Mouse (Mus musculus): ENCODE measurements around the gene Itgb6. TPM values are rescaled to one million over a fixed set of nuclear protein-coding genes. Genes with fewer than 3 reads are reported as not detected.

The Itgb6 gene
- not detected in 2 replicates for total RNA-seq (2021)
- long read RNA-seq, result 0 reads

DNA sequence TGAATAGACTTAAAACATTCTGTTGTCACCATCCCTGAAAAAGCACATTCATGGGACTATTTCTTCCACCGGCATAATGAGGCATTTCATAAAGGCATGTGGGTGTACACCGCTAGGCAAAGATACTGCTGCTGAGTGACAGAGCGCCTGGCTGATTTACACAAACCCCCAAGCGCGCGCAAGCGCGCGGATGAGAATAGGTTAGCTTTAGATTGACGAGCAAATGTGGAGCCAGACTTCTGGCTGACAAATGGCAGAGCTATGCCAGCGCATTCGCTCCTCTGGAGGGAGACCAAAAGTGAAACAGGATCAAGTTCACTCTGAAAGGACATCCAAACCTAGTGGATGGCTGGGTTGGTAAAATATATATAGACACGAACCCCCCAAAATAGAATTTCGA, at the start of gene Itgb6:
Gene Itgb6 (minus strand): TSS at position 130 of the 400 bp plus-strand sequence.
- DNase-seq, result no peak

DNA sequence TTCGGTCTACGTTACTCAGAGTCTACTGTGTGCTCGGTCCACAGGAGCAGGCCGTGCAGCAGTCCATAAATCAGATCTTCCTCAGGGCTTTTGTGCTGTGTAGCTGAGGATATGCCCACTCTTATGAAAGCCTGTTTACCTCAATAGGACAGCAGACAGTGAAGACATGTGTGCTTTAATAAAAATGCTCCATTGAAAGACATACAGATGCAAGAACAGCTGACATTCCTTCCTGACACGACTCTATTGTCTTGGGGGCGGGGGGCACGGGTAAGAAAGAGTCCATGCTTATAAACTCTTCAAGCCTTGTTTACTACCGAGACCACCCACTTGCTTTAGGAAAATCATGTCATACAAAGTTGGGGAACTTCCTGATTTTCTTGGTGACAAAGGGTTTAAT, 44.0 kb upstream of the Itgb6 start:
- no peak for DNase-seq

DNA sequence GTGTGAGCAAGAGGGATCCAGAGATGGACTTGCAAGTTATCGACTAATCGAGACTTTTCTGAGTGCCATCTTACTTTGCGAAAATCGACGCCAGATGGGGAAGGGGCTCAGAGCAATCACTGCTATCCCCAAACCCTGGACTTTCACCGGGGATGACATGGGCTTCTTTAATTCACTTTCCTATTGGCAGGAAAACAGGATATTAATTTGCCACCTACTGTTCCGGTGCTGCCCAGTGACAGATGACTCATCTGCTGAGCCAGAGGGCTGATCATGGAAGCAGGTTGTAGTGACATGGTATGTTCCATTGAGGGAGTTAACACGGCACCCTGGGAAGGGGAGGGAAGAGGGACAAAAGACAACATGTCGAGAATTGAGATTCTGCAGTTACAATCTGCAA, 33.8 kb upstream of the Itgb6 start:
- no peak for DNase-seq

DNA sequence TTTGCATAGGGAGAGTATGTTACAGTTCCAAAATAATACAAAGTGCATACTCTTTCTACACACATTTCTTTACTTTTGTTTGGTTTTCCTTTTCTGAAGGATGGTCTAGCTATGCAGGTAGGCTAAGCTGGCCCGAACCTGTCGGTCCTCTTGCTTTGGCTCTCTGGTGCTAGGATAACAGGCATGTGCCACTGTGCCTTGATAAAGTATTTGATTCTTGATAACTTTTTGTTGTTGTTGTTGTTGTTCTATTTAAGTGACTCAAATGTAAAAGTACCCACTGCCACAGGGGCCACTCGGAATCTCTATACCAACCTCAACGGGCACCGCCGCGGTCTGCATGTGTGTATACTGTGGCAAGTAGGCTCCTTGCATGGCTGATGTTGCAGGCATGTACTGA, 32.7 kb upstream of the Itgb6 start:
- no peak for DNase-seq

DNA sequence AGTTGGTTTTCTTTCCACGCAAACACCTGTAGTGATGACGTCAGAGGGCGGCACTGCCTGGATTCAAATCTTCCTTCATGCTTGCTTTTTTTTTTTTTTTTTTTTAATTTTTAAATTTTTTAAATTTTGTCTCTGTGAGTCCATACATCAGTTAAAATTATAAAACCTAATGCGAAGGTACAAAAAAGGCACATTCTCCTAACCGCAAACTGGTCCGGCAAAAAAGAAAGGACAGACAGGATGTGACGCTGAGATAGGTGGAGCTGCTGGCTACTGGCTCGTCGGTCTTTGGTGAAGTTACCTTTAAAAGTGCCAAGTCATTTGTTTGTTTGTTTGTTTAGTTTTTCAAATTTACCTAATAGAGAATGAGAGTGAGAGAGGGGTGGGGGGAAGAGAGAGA, 28.8 kb upstream of the Itgb6 start:
- DNase-seq, result no peak

DNA sequence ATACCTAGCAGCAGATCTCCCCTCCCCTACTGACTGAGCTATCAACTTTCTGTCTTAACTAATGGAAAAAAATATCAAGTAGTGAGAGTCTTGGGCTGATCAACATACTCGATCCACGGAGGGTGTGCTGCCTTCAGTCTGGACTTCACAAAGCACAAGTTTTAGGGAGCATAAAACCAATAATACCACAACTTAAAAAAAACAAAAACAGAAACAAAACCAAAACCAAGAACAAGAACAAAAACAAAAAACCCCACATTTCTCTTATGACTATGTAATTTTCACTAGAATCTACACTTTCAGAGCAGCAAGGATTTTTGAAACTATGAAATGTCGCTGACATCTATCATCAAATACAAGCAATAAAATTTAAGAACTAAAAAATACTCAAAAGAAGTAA, 28.1 kb upstream of the Itgb6 start:
- no peak for DNase-seq

DNA sequence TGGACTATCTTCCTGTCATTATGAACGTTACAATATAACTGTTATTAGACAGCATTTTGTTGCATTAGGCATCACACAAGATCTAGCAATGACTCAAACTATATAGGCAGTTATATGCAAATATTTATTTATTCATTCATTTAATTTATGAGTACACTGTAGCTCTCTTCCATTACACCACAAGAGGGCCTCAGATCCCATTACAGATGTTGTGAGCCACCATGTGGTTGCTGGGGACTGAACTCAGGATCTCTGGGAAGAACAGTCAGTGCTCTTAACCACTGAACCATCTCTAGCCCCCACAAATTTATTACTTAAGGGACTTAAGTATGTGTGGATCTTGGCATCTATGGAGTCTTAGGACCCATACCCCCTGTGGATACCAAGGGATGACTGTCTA, 26.1 kb upstream of the Itgb6 start:
- DNase-seq, result no peak

DNA sequence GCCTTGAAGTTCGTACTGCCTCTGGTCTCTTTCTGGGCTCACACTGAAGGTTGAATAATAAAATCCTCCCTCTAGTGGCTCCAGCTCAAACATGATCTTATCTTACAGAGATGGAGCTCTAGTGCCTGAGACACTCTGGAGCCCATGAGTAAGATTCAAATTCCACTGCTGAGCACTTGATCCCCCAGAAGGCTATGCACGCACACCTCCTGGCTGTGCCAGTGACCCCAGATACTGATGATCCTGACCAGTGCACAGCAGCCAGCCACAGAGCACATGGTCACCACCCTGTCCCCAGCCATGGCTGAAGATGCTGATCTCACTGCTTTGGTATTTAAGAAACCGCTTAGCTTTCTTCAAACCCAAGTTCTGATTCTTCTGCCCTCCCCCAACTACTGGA, 25.1 kb upstream of the Itgb6 start:
- DNase-seq, result no peak

DNA sequence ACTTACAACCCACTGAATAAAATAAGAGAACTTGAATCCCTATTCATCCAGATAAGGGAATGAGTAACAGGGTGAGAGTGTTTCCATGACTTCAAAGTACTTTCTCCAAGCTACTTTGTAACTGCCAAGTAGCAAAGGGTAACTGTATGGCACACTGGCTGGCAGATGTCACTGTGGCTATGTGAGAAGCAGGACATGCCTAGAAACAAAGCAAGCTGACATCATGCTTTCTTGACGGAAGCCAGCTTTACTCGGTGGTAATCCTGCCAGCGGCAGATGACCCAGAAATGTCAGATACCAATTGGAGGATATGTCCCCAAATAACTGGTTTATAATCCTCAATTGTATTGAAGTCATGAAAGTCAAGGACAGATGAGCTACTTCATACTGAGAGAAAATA, 22.2 kb upstream of the Itgb6 start:
- no peak for DNase-seq

DNA sequence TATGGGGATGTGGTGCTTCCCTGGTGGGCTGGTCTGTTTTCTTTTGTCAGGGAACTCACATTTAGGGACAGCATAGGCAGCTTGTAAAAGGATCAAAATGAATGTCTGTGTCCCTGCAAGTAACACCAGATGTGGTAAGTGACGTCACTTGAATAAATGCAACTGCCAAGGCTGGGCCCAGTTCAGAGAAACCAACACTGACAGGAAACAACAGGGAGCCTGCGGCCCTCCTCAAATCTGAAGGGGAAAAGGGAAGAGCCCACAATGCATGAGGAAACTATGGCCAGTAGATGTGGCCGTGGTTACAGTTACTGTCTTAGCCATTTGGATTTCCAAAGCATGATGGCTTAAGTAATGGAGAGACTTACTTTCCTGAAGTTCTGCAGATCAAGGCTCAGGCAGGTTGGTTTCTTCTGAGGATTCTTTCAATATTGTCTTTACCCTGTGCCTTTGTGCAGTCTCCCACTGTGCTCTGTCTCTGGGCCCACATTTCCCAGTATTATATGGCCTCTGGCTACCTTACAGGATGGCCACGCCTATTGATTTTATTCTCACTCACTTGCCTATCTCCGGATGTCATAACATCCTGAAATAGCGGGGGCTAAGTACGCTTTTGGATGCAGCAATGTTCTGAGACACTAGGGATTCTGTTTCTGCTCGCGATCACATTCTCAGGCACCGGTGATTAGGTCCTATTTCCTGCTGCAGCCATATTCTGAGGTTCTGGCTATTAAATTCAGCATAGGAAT, 17.1 kb upstream of the Itgb6 start:
- no peak for DNase-seq

DNA sequence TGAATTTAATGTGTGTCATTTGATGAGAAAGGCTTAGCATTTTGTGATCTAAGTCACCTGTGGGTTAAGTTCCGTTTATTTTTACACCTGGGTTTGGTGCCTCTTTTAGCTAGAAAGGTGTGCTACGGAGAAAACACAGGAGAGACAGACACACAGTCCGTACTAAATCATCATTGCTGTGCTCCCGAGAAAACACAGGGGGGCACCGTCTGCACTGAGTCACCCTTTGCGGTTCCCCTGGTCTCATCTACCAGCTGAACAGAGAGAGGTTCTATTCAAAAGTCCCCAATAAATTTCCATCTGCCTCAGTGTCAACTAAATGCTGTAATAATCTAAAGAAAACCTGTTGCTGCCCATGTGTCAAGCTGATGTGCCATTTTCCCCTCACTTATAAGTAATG, 8.5 kb upstream of the Itgb6 start:
- no peak for DNase-seq

DNA sequence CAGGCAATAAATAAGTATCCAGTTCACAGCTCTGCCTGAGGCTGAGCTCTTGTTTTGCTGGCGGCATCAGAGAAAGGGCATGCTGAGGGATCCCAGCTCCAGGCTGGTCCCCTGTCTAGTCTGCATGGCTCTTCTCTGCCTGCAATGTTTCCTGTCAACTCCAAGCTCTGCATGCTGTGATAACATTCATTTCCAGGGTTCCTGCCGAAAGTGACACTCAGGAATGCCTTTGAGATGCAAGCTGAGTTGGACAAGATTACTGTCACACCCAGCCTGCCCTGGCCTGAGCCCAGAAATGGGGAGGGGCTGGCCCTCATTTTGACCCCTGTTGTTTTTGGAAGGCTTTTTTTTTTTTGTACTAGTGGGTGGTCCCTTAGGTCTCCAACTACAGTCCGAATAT, 7.6 kb upstream of the Itgb6 start:
- DNase-seq, result no peak

DNA sequence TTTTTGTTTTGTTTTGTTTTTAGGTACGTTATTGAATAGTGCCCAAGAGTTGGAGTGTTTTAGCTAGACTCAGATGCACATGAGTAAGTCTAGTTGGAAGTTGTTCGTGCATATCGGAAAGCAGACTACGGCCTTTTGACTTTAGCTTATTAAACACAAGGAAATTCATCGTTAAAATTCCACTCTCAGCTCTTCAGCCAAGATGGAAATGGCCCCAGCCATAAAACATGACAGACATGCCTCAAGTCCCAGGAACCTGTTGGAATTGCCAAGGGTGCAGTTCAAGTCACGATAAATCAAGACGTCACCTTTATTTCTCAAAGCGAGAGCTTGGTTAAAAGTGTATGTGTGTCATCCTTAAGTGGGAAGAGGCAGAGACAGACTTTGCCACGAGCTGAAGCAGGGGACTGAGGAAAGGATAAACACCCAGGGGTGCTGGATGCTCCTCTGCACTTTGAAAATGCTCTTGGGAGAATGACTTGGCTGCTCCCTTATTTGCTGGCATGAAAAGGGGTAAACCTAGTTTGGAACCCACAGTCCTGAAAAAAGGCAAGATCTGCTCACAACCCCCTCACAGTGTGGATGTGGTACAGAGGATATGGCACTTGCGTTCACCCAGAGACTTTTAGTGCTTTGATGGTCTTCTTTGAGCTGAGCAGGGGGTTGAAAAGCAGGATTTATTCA, 6.6 kb upstream of the Itgb6 start:
- no peak for DNase-seq

DNA sequence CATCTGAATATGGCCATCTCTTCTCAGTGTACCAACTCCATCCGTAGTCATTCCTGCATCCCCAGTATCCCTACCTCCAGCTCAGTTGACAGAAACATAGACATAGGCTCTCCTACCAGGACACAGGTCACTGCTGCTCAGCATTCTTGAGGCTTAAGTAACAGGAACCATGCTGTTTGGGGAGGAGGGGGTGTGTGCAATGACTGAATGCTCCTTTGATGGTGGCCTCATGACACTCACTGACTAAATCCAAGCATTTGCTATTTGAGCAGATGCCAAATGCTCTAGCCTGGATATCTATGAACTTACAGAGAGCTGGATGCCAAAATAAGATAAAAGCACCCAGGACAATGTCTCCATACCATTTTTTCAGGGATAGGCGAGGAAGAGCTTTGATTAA, 2.2 kb upstream of the Itgb6 start:
- DNase-seq, result no peak

DNA sequence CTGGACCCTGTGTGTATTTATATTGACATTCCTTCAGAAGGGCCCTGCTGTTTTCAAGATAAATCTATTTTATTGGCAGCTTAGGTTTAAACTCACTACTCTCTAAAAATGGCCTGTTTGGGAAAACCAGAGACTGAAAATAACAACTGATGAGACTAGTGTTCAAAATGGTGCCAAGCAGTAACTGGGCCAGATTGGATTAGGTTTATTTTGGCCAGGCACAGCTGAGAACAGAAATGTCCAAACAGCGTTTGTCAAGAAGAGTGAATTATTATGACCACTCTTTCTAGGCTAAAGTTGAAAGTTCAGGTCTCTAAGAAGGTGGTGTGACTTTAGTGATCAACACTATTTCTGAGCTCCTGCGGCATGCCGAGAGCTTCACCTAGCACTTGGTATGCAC, 524 bp upstream of the Itgb6 start:
- no peak for DNase-seq

DNA sequence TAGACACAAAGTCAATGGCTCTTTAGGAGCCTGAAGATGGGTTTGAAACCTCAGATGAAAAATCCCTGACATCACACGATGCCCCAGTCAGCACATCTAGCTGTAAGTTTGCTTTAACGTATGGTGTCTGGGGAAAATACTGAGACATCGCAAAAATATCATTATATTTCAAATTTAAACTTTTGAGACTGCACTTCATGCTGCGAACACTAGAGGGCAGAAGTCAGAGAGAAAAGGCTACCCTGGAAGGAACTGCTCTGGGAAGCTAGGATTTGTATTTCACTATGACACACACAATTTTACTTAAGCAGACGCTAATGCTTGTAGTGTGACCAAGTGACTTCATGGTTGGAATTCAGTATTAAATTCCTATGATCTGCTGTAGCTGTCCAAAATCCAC, 1.5 kb downstream of the Itgb6 start:
- DNase-seq, result no peak

DNA sequence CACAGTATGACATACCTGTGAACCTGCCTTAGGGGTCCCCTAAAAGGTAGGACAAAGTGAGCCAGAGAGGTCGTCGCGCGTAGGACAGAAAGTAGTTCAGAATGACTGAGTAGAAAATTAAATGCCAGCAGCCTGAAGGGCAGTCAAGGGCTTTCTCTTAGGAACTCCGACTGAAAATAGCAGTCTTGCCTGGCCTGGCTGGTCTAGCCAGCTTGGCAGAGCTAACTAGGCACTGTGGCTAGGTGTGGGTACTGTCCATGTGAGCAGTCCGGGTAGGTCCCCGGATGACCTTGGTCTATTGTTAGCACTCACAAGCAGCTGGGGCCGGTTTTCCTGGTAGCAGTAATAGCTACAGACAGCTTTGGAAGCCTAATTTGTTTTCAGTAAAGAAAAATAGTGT, 2.2 kb downstream of the Itgb6 start:
- DNase-seq, result peak; percentile 35

DNA sequence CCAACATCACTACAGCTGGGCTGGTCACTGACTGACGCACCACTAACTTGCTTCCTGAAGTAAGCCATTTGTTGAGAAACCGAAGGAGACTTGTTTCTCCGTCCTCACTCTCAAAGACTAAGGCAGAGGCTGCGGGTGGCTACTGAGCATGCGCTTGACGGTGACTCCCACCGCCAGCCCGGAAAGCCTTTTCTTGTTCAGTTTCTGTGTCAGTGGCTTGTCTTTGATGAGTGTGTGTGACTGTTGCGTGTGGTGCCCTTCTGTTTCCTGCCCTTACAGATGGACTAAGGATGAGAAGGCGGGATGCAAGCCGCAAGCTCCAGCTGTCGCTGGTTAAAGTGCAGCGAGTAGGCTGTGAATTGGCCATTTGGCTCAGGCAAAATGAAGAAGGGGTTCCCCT, 5.1 kb downstream of the Itgb6 start:
- DNase-seq, result peak; percentile 8

DNA sequence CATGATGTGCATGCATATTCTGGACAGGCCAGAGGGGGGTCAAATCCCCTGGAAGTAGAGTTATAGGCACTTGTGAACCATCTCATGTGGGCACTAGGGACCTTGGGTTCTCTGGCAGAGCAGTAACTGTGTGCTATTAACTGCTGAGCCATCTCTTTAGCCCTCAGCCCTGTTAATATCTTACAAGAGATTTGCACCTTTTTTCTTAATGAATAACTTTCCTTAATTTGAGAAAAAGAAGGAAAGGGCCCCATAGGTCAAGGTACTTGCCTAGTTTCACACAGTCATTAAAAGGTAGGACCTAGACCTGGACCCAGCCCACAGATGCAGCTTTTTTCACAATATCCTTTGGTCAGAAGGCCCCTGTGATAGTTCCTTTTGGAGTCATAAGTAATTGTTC, 5.9 kb downstream of the Itgb6 start:
- DNase-seq, result no peak

DNA sequence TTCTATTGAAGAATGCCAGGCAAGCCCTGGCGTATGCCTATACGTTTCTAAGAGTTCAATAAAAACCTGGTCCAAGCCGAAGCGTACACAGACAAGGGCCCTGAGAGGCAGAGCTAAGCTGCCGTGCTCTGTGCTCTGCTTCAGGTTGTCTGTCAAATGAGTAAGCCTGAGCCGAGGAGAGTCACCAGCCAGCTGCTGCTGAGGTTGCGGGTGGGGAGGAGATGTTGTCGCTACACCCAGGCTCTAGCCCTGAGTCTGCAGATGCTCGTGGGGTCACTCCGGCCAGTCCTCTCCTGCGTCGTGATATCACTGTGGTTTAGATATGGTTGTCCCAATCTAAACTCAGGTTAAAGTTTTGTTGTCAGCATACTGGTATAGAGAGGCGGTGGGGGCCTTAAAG, 6.7 kb downstream of the Itgb6 start:
- DNase-seq, result no peak

DNA sequence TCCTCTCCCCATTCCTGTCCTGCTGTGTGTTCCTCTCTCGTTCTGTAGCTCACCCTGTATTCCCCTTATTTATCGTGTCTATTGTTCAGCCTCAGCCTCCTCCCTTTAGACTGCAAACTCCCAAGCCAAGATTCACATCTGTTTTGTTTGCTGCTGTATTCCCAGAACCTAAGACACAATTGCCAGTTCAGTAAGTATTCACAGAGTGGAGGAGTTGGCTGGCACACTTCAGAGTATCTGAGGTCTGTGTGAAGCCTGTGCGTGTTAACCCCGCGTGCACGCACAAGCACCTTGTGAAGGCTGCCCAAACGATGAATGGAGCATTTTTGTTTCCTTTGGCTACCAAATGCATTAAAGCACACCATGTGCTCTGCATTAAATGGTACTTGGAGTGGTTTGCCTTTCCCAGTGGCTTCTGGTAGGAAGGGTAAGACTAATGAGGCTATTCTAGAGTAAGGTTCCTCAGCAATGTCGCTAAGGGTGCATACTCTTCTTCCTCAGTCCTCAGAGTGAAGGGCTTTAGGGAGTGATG, 7.4 kb downstream of the Itgb6 start:
- no peak for DNase-seq

DNA sequence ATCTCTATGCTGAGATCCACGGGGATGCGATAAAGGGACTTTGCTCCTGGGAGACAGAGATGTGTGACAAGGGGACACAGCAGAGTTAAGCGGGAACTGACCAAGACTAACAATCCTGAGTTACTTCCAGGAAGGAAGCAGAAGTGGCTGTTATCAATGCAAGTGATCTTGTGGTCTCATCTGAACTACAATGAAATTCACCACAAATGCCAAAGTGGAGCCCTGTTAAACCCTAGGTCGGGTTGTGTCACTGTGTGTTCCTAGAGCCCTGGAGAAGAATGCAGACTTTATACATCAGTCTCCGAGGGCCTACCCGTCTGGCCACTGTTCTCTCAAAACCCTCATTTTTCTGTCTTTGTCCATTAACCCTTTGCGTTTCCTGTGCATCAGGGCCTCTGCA, 8.0 kb downstream of the Itgb6 start:
- DNase-seq, result no peak

DNA sequence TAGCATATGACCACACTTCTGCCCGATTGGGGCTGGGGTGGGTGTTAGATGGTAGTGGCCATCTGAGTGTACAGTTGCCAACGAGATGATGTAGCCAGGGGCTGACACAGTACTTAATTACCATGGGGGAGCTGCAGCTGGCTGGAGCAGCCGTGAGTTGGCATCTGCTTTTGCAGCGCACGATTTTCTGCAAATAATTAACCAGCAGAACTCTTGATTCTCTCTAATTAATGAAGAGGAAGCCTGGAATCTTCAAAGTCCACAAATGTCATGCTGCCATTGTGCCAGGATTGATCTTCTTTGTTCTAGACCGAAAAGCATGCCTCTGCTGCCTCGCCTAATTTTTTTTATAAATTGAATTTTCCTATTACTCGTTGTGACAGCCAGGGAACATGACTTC, 8.6 kb downstream of the Itgb6 start:
- DNase-seq, result no peak

DNA sequence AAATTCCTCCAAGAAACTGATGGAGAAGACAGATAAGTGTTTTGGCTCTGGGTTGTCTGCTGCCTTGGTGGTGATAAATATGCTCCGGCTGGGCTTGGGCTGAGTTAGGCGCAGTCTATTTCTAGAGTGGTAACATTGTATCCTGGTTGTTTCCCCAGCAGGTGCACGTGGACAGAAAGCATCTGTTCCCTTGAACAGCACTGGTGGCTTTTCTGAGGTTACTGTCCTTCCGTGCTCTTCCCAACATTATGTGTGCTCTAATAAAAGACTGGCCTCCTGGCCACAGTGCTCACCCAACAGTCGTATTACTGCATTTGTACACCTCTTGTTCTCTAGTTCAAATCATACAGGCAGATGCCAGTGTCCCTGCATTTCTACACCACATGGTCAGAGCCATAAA, 9.6 kb downstream of the Itgb6 start:
- no peak for DNase-seq
